Mouse (Mus musculus) liver, adult 2 months (tissue): Measurements from ENCODE around the gene Cers4. TPM values are rescaled to one million over a fixed set of nuclear protein-coding genes. Genes with fewer than 3 reads are reported as not detected.
A peak's percentile ranks its signal among the peaks of the same experiment; 100 is the strongest.

ENCODE experiments used
- DNase-seq: peaks from one replicate; pipeline ENCODE4 v3.0.0-alpha.2; 2011; ENCODE audit warnings: low read depth, low spot score; ENCODE audit errors: extremely low read depth
- H3K27ac ChIP-seq: fragments of 200-500 bp; replicated peaks from 2 replicates; pipeline ENCODE4 v1.5.1; 2012; ENCODE audit warnings: low read depth, mild to moderate bottlenecking, control low read depth, inconsistent platforms, low read length; ENCODE audit not compliant: insufficient read depth
- H3K27me3 ChIP-seq: fragments of 200-500 bp; 2 replicates; pipeline ENCODE4 v1.6.1; 2012; ENCODE audit warnings: mild to moderate bottlenecking, moderate library complexity, low read length, inconsistent platforms; ENCODE audit not compliant: control insufficient read depth, insufficient read depth
- H3K36me3 ChIP-seq: fragments of 200-500 bp; 2 replicates; pipeline ENCODE4 v1.6.1; 2012; ENCODE audit warnings: low read length, inconsistent platforms; ENCODE audit not compliant: control insufficient read depth, insufficient read depth
- H3K4me1 ChIP-seq: fragments of 200-500 bp; 2 replicates; pipeline ENCODE4 v1.6.1; 2011; ENCODE audit warnings: low read length; ENCODE audit not compliant: control insufficient read depth, insufficient read depth
- H3K4me3 ChIP-seq: fragments of 200-500 bp; 2 replicates; pipeline ENCODE4 v1.5.1; 2011; ENCODE audit warnings: low read depth, mild to moderate bottlenecking, control low read depth, low read length, moderate library complexity; ENCODE audit not compliant: insufficient read depth
- H3K79me2 ChIP-seq: fragments of 200-500 bp; 2 replicates; pipeline ENCODE4 v1.6.1; 2012; ENCODE audit warnings: inconsistent platforms, mild to moderate bottlenecking, low read length, moderate library complexity; ENCODE audit not compliant: control insufficient read depth, insufficient read depth
- H3K9ac ChIP-seq: fragments of 200-500 bp; 2 replicates; pipeline ENCODE4 v1.6.1; 2012; ENCODE audit warnings: low read depth, mild to moderate bottlenecking, control low read depth, inconsistent platforms, low read length
- CTCF ChIP-seq: fragments of 200-500 bp; IDR thresholded peaks from 2 replicates; pipeline ENCODE4 v1.5.1; 2011; ENCODE audit warnings: low read depth, low read length, control low read depth
- POLR2A ChIP-seq: fragments of 200-500 bp; IDR thresholded peaks from 2 replicates; pipeline ENCODE4 v1.6.1; 2011; ENCODE audit warnings: low read length, control low read depth; ENCODE audit not compliant: insufficient read depth; ENCODE audit errors: extremely low read depth
- WGBS: fragments of 180-500 bp; shearing (Covaris S2); methylation state at CpG from one replicate; pipeline ENCODE4 v1.1.7; 2018; 5-methylcytosine and 5-hydroxymethylcytosine counted together
- polyA plus RNA-seq: library from polyadenylated mRNA; depleted of rRNA; stranded (reverse); fragments of >200 nt; gene quantifications from 2 replicates; pipeline ENCODE4 v1.2.3, GENCODE M21; 2012
- total RNA-seq: library from RNA; depleted of rRNA; stranded (reverse); fragments of >200 nt; gene quantifications from 2 replicates; pipeline ENCODE4 v1.2.3, GENCODE M21; 2014

The Cers4 gene
- total and polyA plus RNA-seq, 2 experiments = 1.4 to 3.6 TPM

DNA sequence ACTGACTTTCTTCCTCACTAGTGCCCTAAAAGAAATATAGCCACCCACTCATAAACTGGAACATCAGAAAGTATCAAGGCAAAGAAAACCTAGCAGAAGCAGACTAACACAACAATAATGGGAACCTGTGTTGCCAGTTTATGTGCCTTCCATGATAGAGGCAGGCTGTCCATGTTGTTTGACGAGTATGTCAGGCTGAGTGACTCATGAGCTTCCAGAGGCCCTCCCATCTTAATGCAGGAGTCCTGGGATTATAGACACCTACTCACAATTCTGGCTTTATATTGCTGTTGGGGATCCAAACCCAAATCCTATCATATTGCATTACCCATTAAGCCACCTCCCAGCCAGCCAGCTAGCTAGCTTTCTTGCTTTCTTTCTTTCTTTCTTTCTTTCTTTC is 12.5 kb downstream of the Cers4 start:
- Histone ChIP-seq H3K36me3 (no peaks in the 10 kb centered on the region; the same call in 1 of the 2 replicates), H3K4me1 (peaks cover 2% of the 10 kb centered on the region; the same call in 1 of the 2 replicates), H3K79me2 (no peaks in the 10 kb centered on the region), H3K27ac (no peak overlapping the region), H3K27me3 (no peaks in the 10 kb centered on the region), H3K9ac (no peak overlapping the region), H3K4me3 (no peak overlapping the region)
- 82% methylated on average over 1 of the region's 1 CpGs for WGBS
- DNase-seq = no peak
- no peak for TF ChIP-seq POLR2A
- no peak for TF ChIP-seq CTCF

GRCm38 (mm10) chr8:4507527-4507926 is 14.7 kb downstream of the Cers4 start:
- Histone ChIP-seq H3K9ac (no peak overlapping the region), H3K36me3 (no peaks in the 10 kb centered on the region; the same call in 1 of the 2 replicates), H3K79me2 (no peaks in the 10 kb centered on the region), H3K27ac (no peak overlapping the region), H3K4me3 (no peak overlapping the region), H3K27me3 (no peaks in the 10 kb centered on the region), H3K4me1 (peaks cover 2% of the 10 kb centered on the region; the same call in 1 of the 2 replicates)
- no peak for DNase-seq
- TF ChIP-seq CTCF = no peak
- no peak for TF ChIP-seq POLR2A
- 68% methylated on average over 5 of the region's 5 CpGs for WGBS

DNA sequence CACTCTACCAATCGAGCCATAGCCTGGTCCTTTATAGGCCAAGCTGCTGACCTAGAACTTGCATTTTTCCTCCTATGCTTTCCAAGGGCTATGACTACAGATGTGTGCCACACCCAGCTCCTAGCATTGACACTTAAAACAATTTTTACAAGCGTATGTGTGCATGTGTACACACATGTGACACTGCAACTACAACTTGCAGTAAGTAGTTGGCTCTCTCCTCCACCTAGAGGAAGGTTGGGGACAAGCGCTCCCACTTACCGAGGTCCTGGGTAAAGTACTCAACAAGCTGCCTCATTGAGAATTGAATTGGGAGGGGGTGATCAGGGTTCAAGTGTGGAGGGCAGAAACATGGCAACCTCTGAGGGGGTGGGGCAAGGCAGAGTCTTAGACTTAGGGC is 18.0 kb downstream of the Cers4 start:
- 87% methylated on average over 4 of the region's 4 CpGs for WGBS

GRCm38 (mm10) chr8:4511429-4512115 is 18.7 kb downstream of the Cers4 start:
- Histone ChIP-seq H3K4me3 (no peak overlapping the region), H3K4me1 (peaks cover 2% of the 10 kb centered on the region; the same call in 1 of the 2 replicates), H3K27me3 (no peaks in the 10 kb centered on the region), H3K9ac (no peak overlapping the region), H3K27ac (no peak overlapping the region), H3K36me3 (no peaks in the 10 kb centered on the region), H3K79me2 (no peaks in the 10 kb centered on the region)
- no peak for DNase-seq
- 49% methylated on average over 2 of the region's 2 CpGs for WGBS
- TF ChIP-seq CTCF (no peak), POLR2A (no peak)

More for the DNA sequence above, 18.0 kb downstream of the Cers4 start:
- no peak for TF ChIP-seq POLR2A
- no peak for TF ChIP-seq CTCF
- Histone ChIP-seq H3K79me2 (no peaks in the 10 kb centered on the region), H3K4me1 (peaks cover 2% of the 10 kb centered on the region; the same call in 1 of the 2 replicates), H3K27me3 (no peaks in the 10 kb centered on the region), H3K27ac (no peak overlapping the region), H3K36me3 (no peaks in the 10 kb centered on the region), H3K9ac (no peak overlapping the region), H3K4me3 (no peak overlapping the region)
- DNase-seq = no peak

DNA sequence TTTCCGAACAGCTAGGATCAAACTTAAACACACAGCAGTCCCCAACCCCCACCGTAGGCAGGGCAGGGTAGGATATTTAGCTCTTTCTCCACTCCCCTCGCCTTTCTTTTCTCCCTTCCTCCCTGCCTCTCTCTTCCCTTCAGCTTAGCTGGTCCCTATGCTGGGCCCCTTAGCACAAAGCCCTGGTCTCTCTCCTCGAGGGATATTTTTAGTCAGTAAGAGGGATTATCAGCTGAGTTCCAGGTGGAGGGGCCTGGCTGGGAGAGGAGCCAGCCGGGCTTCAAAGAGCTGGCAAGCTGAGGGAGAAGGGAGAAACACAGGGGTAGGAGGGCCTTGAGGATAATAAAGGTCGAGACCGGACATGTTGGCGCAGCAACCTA is 19.3 kb downstream of the Cers4 start:
- WGBS = 37% methylated on average over 8 of the region's 8 CpGs
- Histone ChIP-seq H3K4me1 (peaks cover 2% of the 10 kb centered on the region; the same call in 1 of the 2 replicates), H3K79me2 (no peaks in the 10 kb centered on the region), H3K36me3 (no peaks in the 10 kb centered on the region), H3K27me3 (no peaks in the 10 kb centered on the region), H3K9ac (no peak overlapping the region), H3K4me3 (no peak overlapping the region), H3K27ac (no peak overlapping the region)
- no peak for DNase-seq
- no peak for TF ChIP-seq POLR2A
- no peak for TF ChIP-seq CTCF

GRCm38 (mm10) chr8:4516162-4516561 is 23.3 kb downstream of the Cers4 start:
- Histone ChIP-seq H3K79me2 (no peaks in the 10 kb centered on the region), H3K27me3 (no peaks in the 10 kb centered on the region), H3K9ac (no peak overlapping the region), H3K4me3 (no peak overlapping the region), H3K27ac (no peak overlapping the region), H3K4me1 (no peaks in the 10 kb centered on the region), H3K36me3 (no peaks in the 10 kb centered on the region)
- WGBS = 79% methylated on average over 2 of the region's 2 CpGs
- DNase-seq = peak; percentile 2
- TF ChIP-seq POLR2A (no peak), CTCF (peak; percentile 31)
